Mouse (Mus musculus): Measurements from ENCODE around the gene Gstm1. TPM values are rescaled to one million over a fixed set of nuclear protein-coding genes. Genes with fewer than 3 reads are reported as not detected.
"Not testable (repeated sequence)": the region's sequence is repeated elsewhere in the genome, so short reads cannot be mapped to it uniquely, and the experiment has no call there.

Gene Gstm1
- total and polyA plus RNA-seq, 2 experiments from 2014 or later, result 142 to 293 TPM

GRCm38 (mm10) chr3:108028641-108029365 lies 11.0 kb upstream of the Gstm1 start:
- TF ChIP-seq CTCF (IDR thresholded peaks at IDR 0.05), result no peak
- WGBS, result 68% methylated on average over 4 of the region's 4 CpGs
- Histone ChIP-seq H3K36me3 (ENCODE audit: insufficient read depth, low read length) (no peaks in the 10 kb centered on the region), H3K4me1 (ENCODE audit: insufficient read depth, low read length) (no peaks in the 10 kb centered on the region), H3K4me2 (ENCODE audit: low read depth, low read length, poor library complexity, severe bottlenecking) (no peak overlapping the region), H3K27me3 (ENCODE audit: insufficient read depth, low read length) (no peaks in the 10 kb centered on the region), H3K27ac (ENCODE audit: low read depth, low read length) (no peak overlapping the region), H3K4me3 (ENCODE audit: low read depth, low read length) (no peak overlapping the region), H3K9ac (replicated peaks; ENCODE audit: low read length, poor library complexity, severe bottlenecking) (no peak overlapping the region), H3K9me3 (ENCODE audit: low read length) (no peaks in the 10 kb centered on the region)
- DNase-seq (ENCODE audit: low spot score) (no peak), ATAC-seq (ENCODE audit: low FRiP score) (no peak)

- Histone ChIP-seq H3K27ac (ENCODE audit: low read depth, low read length) (no peak overlapping the region), H3K9ac (replicated peaks; ENCODE audit: low read length, poor library complexity, severe bottlenecking) (no peak overlapping the region), H3K27me3 (ENCODE audit: insufficient read depth, low read length) (no peaks in the 10 kb centered on the region), H3K4me1 (ENCODE audit: insufficient read depth, low read length) (no peaks in the 10 kb centered on the region), H3K9me3 (ENCODE audit: low read length) (no peaks in the 10 kb centered on the region), H3K4me3 (ENCODE audit: low read depth, low read length) (no peak overlapping the region), H3K36me3 (ENCODE audit: insufficient read depth, low read length) (no peaks in the 10 kb centered on the region), H3K4me2 (ENCODE audit: low read depth, low read length, poor library complexity, severe bottlenecking) (no peak overlapping the region)
- no peak for TF ChIP-seq CTCF (IDR thresholded peaks at IDR 0.05)
- ATAC-seq (ENCODE audit: low FRiP score), result no peak
- DNase-seq (ENCODE audit: low spot score), result no peak
- WGBS, result 82% methylated on average over 1 of the region's 1 CpGs
These were observed 8.8 kb upstream of the Gstm1 start for GRCm38 (mm10) chr3:108026597-108026996.

- Histone ChIP-seq H3K27ac (ENCODE audit: low read depth, low read length) (no peak overlapping the region), H3K4me2 (ENCODE audit: low read depth, low read length, poor library complexity, severe bottlenecking) (no peak overlapping the region), H3K4me3 (ENCODE audit: low read depth, low read length) (no peak overlapping the region), H3K9ac (replicated peaks; ENCODE audit: low read length, poor library complexity, severe bottlenecking) (no peak overlapping the region), H3K36me3 (ENCODE audit: insufficient read depth, low read length) (no peaks in the 10 kb centered on the region), H3K27me3 (ENCODE audit: insufficient read depth, low read length) (no peaks in the 10 kb centered on the region), H3K9me3 (ENCODE audit: low read length) (no peaks in the 10 kb centered on the region), H3K4me1 (ENCODE audit: insufficient read depth, low read length) (no peaks in the 10 kb centered on the region)
- WGBS, result 88% methylated on average over 5 of the region's 5 CpGs
- ATAC-seq (ENCODE audit: low FRiP score) (no peak), DNase-seq (ENCODE audit: low spot score) (peak; percentile 42)
- no peak for TF ChIP-seq CTCF (IDR thresholded peaks at IDR 0.05)
These were observed 8.3 kb upstream of the Gstm1 start for GRCm38 (mm10) chr3:108026049-108026448.

GRCm38 (mm10) chr3:108025318-108025717 lies 7.5 kb upstream of the Gstm1 start:
- H3K27ac ChIP-seq (ENCODE audit: low read depth, low read length), result no peak overlapping the region
- no peaks in the 10 kb centered on the region for H3K9me3 ChIP-seq (ENCODE audit: low read length)
- H3K9ac ChIP-seq (replicated peaks; ENCODE audit: low read length, poor library complexity, severe bottlenecking), result no peak overlapping the region
- 83% methylated on average over 4 of the region's 4 CpGs for WGBS
- H3K4me3 ChIP-seq (ENCODE audit: low read depth, low read length), result no peak overlapping the region
- ATAC-seq (ENCODE audit: low FRiP score) (no peak), DNase-seq (ENCODE audit: low spot score) (no peak)
- H3K4me2 ChIP-seq (ENCODE audit: low read depth, low read length, poor library complexity, severe bottlenecking), result no peak overlapping the region
- no peaks in the 10 kb centered on the region for H3K36me3 ChIP-seq (ENCODE audit: insufficient read depth, low read length)
- no peaks in the 10 kb centered on the region for H3K27me3 ChIP-seq (ENCODE audit: insufficient read depth, low read length)
- H3K4me1 ChIP-seq (ENCODE audit: insufficient read depth, low read length), result no peaks in the 10 kb centered on the region
- TF ChIP-seq CTCF (IDR thresholded peaks at IDR 0.05), result no peak

- H3K4me2 ChIP-seq (ENCODE audit: low read depth, low read length, poor library complexity, severe bottlenecking), result no peak overlapping the region
- H3K36me3 ChIP-seq (ENCODE audit: insufficient read depth, low read length), result no peaks in the 10 kb centered on the region
- WGBS, result 81% methylated on average over 6 of the region's 6 CpGs
- H3K9me3 ChIP-seq (ENCODE audit: low read length), result no peaks in the 10 kb centered on the region
- DNase-seq (ENCODE audit: low spot score) (no peak), ATAC-seq (ENCODE audit: low FRiP score) (no peak)
- no peak overlapping the region for H3K9ac ChIP-seq (replicated peaks; ENCODE audit: low read length, poor library complexity, severe bottlenecking)
- no peak for TF ChIP-seq CTCF (IDR thresholded peaks at IDR 0.05)
- no peak overlapping the region for H3K4me3 ChIP-seq (ENCODE audit: low read depth, low read length)
- no peak overlapping the region for H3K27ac ChIP-seq (ENCODE audit: low read depth, low read length)
- H3K4me1 ChIP-seq (ENCODE audit: insufficient read depth, low read length), result no peaks in the 10 kb centered on the region
- H3K27me3 ChIP-seq (ENCODE audit: insufficient read depth, low read length), result no peaks in the 10 kb centered on the region
These were observed 4.9 kb upstream of the Gstm1 start for GRCm38 (mm10) chr3:108022650-108023049.

GRCm38 (mm10) chr3:108020351-108021022 lies 2.7 kb upstream of the Gstm1 start:
- H3K4me1 ChIP-seq (ENCODE audit: insufficient read depth, low read length); H3K9me3 ChIP-seq (ENCODE audit: low read length); ATAC-seq (ENCODE audit: low FRiP score); H3K27ac ChIP-seq (ENCODE audit: low read depth, low read length); H3K36me3 ChIP-seq (ENCODE audit: insufficient read depth, low read length); H3K4me3 ChIP-seq (ENCODE audit: low read depth, low read length); DNase-seq (ENCODE audit: low spot score); H3K9ac ChIP-seq (replicated peaks; ENCODE audit: low read length, poor library complexity, severe bottlenecking); H3K27me3 ChIP-seq (ENCODE audit: insufficient read depth, low read length); H3K4me2 ChIP-seq (ENCODE audit: low read depth, low read length, poor library complexity, severe bottlenecking): not testable (repeated sequence)
- WGBS, result 88% methylated on average over 11 of the region's 11 CpGs

GRCm38 (mm10) chr3:108019226-108019625 lies 1.5 kb upstream of the Gstm1 start:
- not testable (repeated sequence) for H3K4me3 ChIP-seq (ENCODE audit: low read depth, low read length); H3K9me3 ChIP-seq (ENCODE audit: low read length); ATAC-seq (ENCODE audit: low FRiP score); DNase-seq (ENCODE audit: low spot score); H3K36me3 ChIP-seq (ENCODE audit: insufficient read depth, low read length); H3K9ac ChIP-seq (replicated peaks; ENCODE audit: low read length, poor library complexity, severe bottlenecking); H3K27ac ChIP-seq (ENCODE audit: low read depth, low read length); H3K4me1 ChIP-seq (ENCODE audit: insufficient read depth, low read length); H3K4me2 ChIP-seq (ENCODE audit: low read depth, low read length, poor library complexity, severe bottlenecking); H3K27me3 ChIP-seq (ENCODE audit: insufficient read depth, low read length)
- WGBS, result 53% methylated on average over 3 of the region's 3 CpGs
